Mouse (Mus musculus): ENCODE data around the gene Alkbh5. TPM values are rescaled to one million over a fixed set of nuclear protein-coding genes. Genes with fewer than 3 reads are reported as not detected.
A peak's percentile ranks its signal among the peaks of the same experiment; 100 is the strongest.
"Not testable (repeated sequence)": the region's sequence is repeated elsewhere in the genome, so short reads cannot be mapped to it uniquely, and the experiment has no call there.

Alkbh5 gene
- polyA plus RNA-seq, 1 experiment from 2014 or later: 29.7 TPM

DNA sequence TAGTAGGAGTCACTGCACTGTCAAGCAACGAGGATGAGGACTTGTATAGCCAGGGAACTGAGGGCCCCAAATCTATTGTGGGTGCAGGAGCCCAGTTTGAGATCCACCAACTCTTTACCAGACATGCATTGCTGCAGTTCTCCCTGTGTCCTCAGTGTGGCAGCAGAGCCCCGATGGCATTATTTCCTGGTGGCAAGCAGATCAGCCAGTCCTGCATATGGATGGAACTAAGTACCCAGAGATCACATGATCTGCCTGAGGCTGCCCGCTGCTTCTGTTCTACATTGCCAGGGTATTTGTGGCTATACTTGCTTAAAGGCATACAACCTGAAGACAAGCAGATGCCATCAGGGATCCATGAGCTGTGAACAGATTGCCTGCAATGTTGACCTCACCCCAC is 23.2 kb downstream of the Alkbh5 start:
- no peak overlapping the region for H3K27ac ChIP-seq (ENCODE audit: low read depth, low read length)
- 20% methylated on average over 3 of the region's 3 CpGs for WGBS
- ATAC-seq (ENCODE audit: insufficient read depth, low FRiP score, low TSS enrichment) (no peak), DNase-seq (ENCODE audit: low spot score) (peak; percentile 65)
- no peak overlapping the region for H3K9ac ChIP-seq (ENCODE audit: low read length)
- no peaks in the 10 kb centered on the region for H3K27me3 ChIP-seq (ENCODE audit: control insufficient read depth, insufficient read depth, low read length)
- H3K36me3 ChIP-seq (ENCODE audit: control insufficient read depth, insufficient read depth, low read length): peaks cover 4% of the 10 kb centered on the region; the same call in 1 of the 2 replicates
- H3K4me1 ChIP-seq (ENCODE audit: control insufficient read depth, insufficient read depth, low read length): no peaks in the 10 kb centered on the region
- no peaks in the 10 kb centered on the region for H3K9me3 ChIP-seq (ENCODE audit: control insufficient read depth, low read length)
- no peak overlapping the region for H3K4me2 ChIP-seq (ENCODE audit: low read depth)
- no peak overlapping the region for H3K4me3 ChIP-seq (ENCODE audit: low read depth, low read length)

DNA sequence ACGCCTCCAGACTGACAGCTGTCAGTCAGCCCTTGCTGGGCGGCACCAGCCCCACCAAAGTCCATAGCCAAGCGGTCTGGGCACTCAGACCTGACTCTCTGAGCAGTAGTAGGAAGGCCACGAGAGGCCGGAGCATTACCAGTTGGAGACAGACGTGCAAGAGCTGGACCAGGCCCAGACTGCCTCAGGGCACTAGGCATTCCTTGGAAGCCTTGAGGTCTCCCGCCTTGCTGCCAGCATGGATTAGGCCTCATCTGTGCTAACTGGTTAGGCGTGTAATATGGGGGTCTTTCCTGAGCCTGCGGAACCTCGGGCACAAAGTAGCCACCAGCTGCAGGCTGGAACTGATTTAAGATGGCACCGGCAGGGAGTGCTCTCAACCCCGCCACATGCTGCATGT is 37.8 kb downstream of the Alkbh5 start:
- H3K27ac ChIP-seq (ENCODE audit: low read depth, low read length); H3K4me2 ChIP-seq (ENCODE audit: low read depth); DNase-seq (ENCODE audit: low spot score); H3K36me3 ChIP-seq (ENCODE audit: control insufficient read depth, insufficient read depth, low read length); H3K4me3 ChIP-seq (ENCODE audit: low read depth, low read length); H3K9me3 ChIP-seq (ENCODE audit: control insufficient read depth, low read length); H3K9ac ChIP-seq (ENCODE audit: low read length); ATAC-seq (ENCODE audit: insufficient read depth, low FRiP score, low TSS enrichment); H3K27me3 ChIP-seq (ENCODE audit: control insufficient read depth, insufficient read depth, low read length); H3K4me1 ChIP-seq (ENCODE audit: control insufficient read depth, insufficient read depth, low read length): not testable (repeated sequence)
- 82% methylated on average over 9 of the region's 12 CpGs for WGBS

Other genes with a start within 250 kb of the Alkbh5 start
- gene Tom1l2, start 183.5 kb upstream of the Alkbh5 start, polyA plus RNA-seq (2014; fragmentation: Nextera tagmentation; extraction: Ambion mirVana): 19.1 and 21.2 TPM in 2 replicates
- 0.69 and 1.4 TPM in 2 replicates for gene Drc3, start 183.1 kb upstream of the Alkbh5 start, polyA plus RNA-seq (2014; fragmentation: Nextera tagmentation; extraction: Ambion mirVana)
- 27.8 and 29.9 TPM in 2 replicates for gene Gid4, start 119.2 kb upstream of the Alkbh5 start, polyA plus RNA-seq (2014; fragmentation: Nextera tagmentation; extraction: Ambion mirVana)
- gene Atpaf2, start 117.9 kb upstream of the Alkbh5 start, polyA plus RNA-seq (2014; fragmentation: Nextera tagmentation; extraction: Ambion mirVana): 44.4 and 47.3 TPM in 2 replicates
- 126 and 132 TPM in 2 replicates for gene Drg2, start 81.8 kb upstream of the Alkbh5 start, polyA plus RNA-seq (2014; fragmentation: Nextera tagmentation; extraction: Ambion mirVana)
- 0.09 and 0.27 TPM in 2 replicates for gene Myo15, start 67.0 kb upstream of the Alkbh5 start, polyA plus RNA-seq (2014; fragmentation: Nextera tagmentation; extraction: Ambion mirVana)
- gene Llgl1, start 163.3 kb downstream of the Alkbh5 start, polyA plus RNA-seq (2014; fragmentation: Nextera tagmentation; extraction: Ambion mirVana): 98.5 and 111 TPM in 2 replicates
- gene Flii, start 190.9 kb downstream of the Alkbh5 start, polyA plus RNA-seq (2014; fragmentation: Nextera tagmentation; extraction: Ambion mirVana): 66.4 and 75.1 TPM in 2 replicates
- gene Mief2, start 192.0 kb downstream of the Alkbh5 start, polyA plus RNA-seq (2014; fragmentation: Nextera tagmentation; extraction: Ambion mirVana): 16.7 and 19.0 TPM in 2 replicates
- 16.1 and 17.1 TPM in 2 replicates for gene Top3a, start 241.0 kb downstream of the Alkbh5 start, polyA plus RNA-seq (2014; fragmentation: Nextera tagmentation; extraction: Ambion mirVana)
- 10.1 and 10.2 TPM in 2 replicates for gene Smcr8, start 241.1 kb downstream of the Alkbh5 start, polyA plus RNA-seq (2014; fragmentation: Nextera tagmentation; extraction: Ambion mirVana)